Mouse (Mus musculus): ENCODE measurements around the gene Tpo. TPM values are rescaled to one million over a fixed set of nuclear protein-coding genes. Genes with fewer than 3 reads are reported as not detected.

Gene Tpo
- polyA plus RNA-seq, 1 experiment from 2014 or later, result not detected

DNA sequence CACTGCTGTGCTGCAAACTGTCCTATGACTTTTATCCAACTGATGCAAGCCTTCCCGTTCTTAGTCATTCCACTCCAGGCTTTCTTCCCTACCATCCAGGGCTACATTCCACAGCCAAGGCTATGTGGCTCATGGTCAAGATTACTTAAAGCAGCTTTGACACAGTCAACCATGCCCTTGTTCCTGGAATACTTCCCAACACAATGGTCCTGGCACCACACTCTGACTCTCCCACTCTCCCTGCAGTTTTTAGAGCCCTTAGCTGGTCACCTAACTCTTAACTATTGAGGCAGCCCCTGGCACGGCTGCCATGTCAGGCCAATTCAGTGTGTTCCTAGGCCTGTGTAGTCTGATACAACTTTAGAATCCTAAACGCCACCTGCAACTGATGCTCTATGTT lies 28.1 kb upstream of the Tpo start:
- ATAC-seq (replicated peaks; ENCODE audit: insufficient number of reproducible peaks, low FRiP score, low TSS enrichment), result no peak
- H3K27ac ChIP-seq (ENCODE audit: low read depth, low read length), result no peak overlapping the region
- no peak overlapping the region for H3K4me2 ChIP-seq
- no peaks in the 10 kb centered on the region for H3K9me3 ChIP-seq (replicated peaks; ENCODE audit: control insufficient read depth, low read length)
- no peaks in the 10 kb centered on the region for H3K36me3 ChIP-seq (ENCODE audit: control insufficient read depth, insufficient read depth, low read length)
- no peaks in the 10 kb centered on the region for H3K27me3 ChIP-seq (ENCODE audit: control insufficient read depth, insufficient read depth, low read length)
- no peaks in the 10 kb centered on the region; the same call in 1 of the 2 replicates for H3K4me1 ChIP-seq (ENCODE audit: control insufficient read depth, insufficient read depth, low read length)
- no peak overlapping the region for H3K9ac ChIP-seq (ENCODE audit: low read depth, low read length)
- WGBS (ENCODE audit: insufficient replicate concordance), result 70% methylated on average over 3 of the region's 3 CpGs
- no peak overlapping the region for H3K4me3 ChIP-seq (ENCODE audit: low read depth, low read length)

DNA sequence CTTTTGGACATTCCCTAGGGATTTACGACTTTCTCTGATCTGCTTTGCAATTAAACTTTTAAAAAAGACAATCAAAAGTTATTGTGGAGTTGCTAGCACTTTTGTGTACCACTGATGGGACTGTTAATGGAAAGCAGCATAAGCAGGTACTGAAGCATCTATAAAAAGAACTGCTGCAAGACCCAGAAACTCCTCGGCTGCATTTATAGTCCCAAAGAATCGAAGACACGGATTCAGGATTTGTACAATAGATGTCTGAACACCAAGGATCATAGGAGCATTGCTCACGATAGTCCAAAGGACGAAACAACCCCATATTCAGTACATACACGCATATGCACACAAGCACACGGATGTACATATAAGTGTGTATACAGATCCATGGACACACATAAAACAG lies 27.4 kb upstream of the Tpo start:
- H3K27me3 ChIP-seq (ENCODE audit: control insufficient read depth, insufficient read depth, low read length), result no peaks in the 10 kb centered on the region
- no peaks in the 10 kb centered on the region for H3K9me3 ChIP-seq (replicated peaks; ENCODE audit: control insufficient read depth, low read length)
- H3K4me1 ChIP-seq (ENCODE audit: control insufficient read depth, insufficient read depth, low read length), result no peaks in the 10 kb centered on the region; the same call in 1 of the 2 replicates
- no peak overlapping the region for H3K27ac ChIP-seq (ENCODE audit: low read depth, low read length)
- no peak for ATAC-seq (replicated peaks; ENCODE audit: insufficient number of reproducible peaks, low FRiP score, low TSS enrichment)
- WGBS (ENCODE audit: insufficient replicate concordance), result 81% methylated on average over 8 of the region's 8 CpGs
- H3K4me3 ChIP-seq (ENCODE audit: low read depth, low read length), result no peak overlapping the region
- H3K4me2 ChIP-seq, result no peak overlapping the region
- H3K36me3 ChIP-seq (ENCODE audit: control insufficient read depth, insufficient read depth, low read length), result no peaks in the 10 kb centered on the region
- H3K9ac ChIP-seq (ENCODE audit: low read depth, low read length), result no peak overlapping the region

DNA sequence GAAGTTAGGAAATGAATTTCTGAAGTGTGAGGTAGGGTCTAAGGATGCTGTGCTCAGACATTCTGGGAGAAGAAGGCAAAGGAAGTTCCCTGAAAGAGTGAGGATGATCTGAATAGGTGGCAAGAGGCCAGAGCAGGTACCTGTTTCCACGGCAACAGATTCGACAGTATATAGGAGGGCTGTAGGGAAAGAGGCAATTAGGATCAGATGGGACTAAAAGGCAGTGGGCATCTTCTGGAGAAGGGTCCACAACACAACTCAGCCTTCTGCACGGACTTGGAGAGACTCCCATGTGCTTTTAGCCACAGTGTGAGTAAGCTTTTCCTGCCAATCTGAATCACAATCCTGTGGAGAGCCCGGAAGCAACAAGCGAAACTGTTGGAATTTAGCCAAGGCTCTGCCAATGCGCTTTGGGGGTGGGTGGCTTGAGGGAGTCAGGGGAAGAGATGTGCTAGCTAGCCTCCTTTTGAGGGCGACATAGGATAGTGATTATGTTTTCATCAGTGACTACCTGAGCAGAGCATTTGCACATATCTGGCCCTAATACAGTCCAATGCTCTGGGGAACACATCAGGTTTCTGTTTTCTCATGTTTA lies 21.8 kb upstream of the Tpo start:
- Histone ChIP-seq H3K4me1 (ENCODE audit: control insufficient read depth, insufficient read depth, low read length) (no peaks in the 10 kb centered on the region), H3K4me3 (ENCODE audit: low read depth, low read length) (no peak overlapping the region), H3K36me3 (ENCODE audit: control insufficient read depth, insufficient read depth, low read length) (no peaks in the 10 kb centered on the region), H3K9ac (ENCODE audit: low read depth, low read length) (no peak overlapping the region), H3K27ac (ENCODE audit: low read depth, low read length) (no peak overlapping the region), H3K9me3 (replicated peaks; ENCODE audit: control insufficient read depth, low read length) (no peaks in the 10 kb centered on the region), H3K4me2 (no peak overlapping the region), H3K27me3 (ENCODE audit: control insufficient read depth, insufficient read depth, low read length) (no peaks in the 10 kb centered on the region)
- WGBS (ENCODE audit: insufficient replicate concordance), result 59% methylated on average over 7 of the region's 7 CpGs
- no peak for ATAC-seq (replicated peaks; ENCODE audit: insufficient number of reproducible peaks, low FRiP score, low TSS enrichment)

DNA sequence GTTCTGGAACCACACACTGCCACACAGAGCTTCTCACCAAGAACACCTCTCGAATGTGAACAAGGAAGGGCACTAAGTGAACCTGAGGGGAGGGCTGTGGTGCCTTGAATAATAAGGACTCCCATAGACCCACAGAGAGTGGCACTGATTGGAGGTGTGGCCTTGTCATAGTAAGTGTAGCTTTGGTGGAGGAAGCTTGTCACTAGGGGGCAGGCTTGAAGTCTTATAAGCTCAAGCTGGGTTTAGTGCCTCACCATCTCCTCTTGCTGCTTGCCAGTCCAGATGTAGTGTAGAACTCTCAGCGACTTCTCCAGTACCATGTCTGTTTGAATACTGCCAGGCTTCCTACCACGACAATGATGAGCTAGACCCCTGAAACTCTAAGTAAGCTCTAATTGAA lies 9.7 kb upstream of the Tpo start:
- H3K9me3 ChIP-seq (replicated peaks; ENCODE audit: control insufficient read depth, low read length), result no peaks in the 10 kb centered on the region
- no peak for ATAC-seq (replicated peaks; ENCODE audit: insufficient number of reproducible peaks, low FRiP score, low TSS enrichment)
- no peak overlapping the region for H3K27ac ChIP-seq (ENCODE audit: low read depth, low read length)
- no peak overlapping the region for H3K9ac ChIP-seq (ENCODE audit: low read depth, low read length)
- no peaks in the 10 kb centered on the region for H3K4me1 ChIP-seq (ENCODE audit: control insufficient read depth, insufficient read depth, low read length)
- 59% methylated on average over 3 of the region's 3 CpGs for WGBS (ENCODE audit: insufficient replicate concordance)
- H3K4me3 ChIP-seq (ENCODE audit: low read depth, low read length), result no peak overlapping the region
- H3K27me3 ChIP-seq (ENCODE audit: control insufficient read depth, insufficient read depth, low read length), result no peaks in the 10 kb centered on the region
- no peak overlapping the region for H3K4me2 ChIP-seq
- H3K36me3 ChIP-seq (ENCODE audit: control insufficient read depth, insufficient read depth, low read length), result no peaks in the 10 kb centered on the region

DNA sequence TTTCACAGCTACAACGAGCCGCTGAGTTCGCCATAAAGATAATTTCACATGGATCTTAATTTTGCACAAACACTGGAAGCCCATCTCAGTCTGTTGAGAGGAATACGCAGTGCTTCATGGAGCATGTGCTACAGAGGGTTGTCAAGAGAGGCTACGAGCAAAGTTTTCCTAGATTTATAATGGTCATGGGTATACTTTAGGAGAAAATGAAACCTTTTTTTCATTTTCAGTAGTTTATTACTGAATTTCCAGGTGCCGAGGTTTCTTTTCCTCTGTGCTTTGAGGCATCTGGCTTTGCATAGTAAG lies 3.1 kb downstream of the Tpo start:
- no peak overlapping the region for H3K9ac ChIP-seq (ENCODE audit: low read depth, low read length)
- ATAC-seq (replicated peaks; ENCODE audit: insufficient number of reproducible peaks, low FRiP score, low TSS enrichment), result no peak
- H3K4me1 ChIP-seq (ENCODE audit: control insufficient read depth, insufficient read depth, low read length), result no peaks in the 10 kb centered on the region
- no peak overlapping the region for H3K4me2 ChIP-seq
- H3K27ac ChIP-seq (ENCODE audit: low read depth, low read length), result no peak overlapping the region
- 75% methylated on average over 6 of the region's 6 CpGs for WGBS (ENCODE audit: insufficient replicate concordance)
- H3K36me3 ChIP-seq (ENCODE audit: control insufficient read depth, insufficient read depth, low read length), result no peaks in the 10 kb centered on the region
- H3K9me3 ChIP-seq (replicated peaks; ENCODE audit: control insufficient read depth, low read length), result no peaks in the 10 kb centered on the region
- H3K4me3 ChIP-seq (ENCODE audit: low read depth, low read length), result no peak overlapping the region
- H3K27me3 ChIP-seq (ENCODE audit: control insufficient read depth, insufficient read depth, low read length), result no peaks in the 10 kb centered on the region

DNA sequence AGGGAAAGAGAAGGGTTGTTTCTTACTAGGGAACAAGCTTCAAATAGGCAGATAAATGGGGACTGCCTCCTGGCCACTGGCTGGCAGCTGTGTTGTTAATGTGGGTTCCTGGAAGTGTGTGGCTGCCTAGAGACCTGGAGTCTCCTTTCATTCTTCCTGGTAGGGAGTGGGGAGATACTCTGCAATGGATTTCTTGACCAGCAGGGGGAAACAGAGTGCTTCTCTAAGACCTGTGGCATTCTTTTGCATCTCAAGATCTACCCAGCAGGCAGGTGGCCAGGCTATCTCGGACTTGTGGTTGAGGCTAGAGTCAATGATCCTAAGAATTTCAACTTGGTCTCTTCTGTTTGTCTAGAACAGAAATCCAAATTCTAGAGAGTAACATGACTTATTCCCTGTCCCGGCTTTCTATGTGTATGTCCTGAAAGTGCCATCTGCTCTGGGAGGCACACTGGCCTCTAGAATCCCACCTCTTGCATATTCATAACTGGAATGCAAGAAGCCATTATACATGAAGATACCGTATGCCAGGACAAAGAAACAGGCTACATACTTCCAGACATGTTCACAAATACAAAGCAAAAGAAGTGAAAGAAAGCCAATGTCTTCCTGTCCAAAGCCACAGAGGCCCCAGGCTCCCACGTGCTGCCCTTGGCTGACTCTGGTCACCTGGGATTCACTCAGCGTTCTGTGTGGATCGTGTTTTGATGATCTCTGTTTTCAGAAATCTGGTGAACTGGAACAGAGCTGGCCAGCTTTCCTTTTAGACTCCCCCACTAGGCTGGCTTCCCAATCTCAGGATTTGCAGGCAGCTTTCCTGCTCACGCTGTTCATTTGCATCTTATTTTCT lies 3.6 kb downstream of the Tpo start:
- no peak for ATAC-seq (replicated peaks; ENCODE audit: insufficient number of reproducible peaks, low FRiP score, low TSS enrichment)
- H3K4me1 ChIP-seq (ENCODE audit: control insufficient read depth, insufficient read depth, low read length), result no peaks in the 10 kb centered on the region
- H3K27ac ChIP-seq (ENCODE audit: low read depth, low read length), result no peak overlapping the region
- H3K27me3 ChIP-seq (ENCODE audit: control insufficient read depth, insufficient read depth, low read length), result no peaks in the 10 kb centered on the region
- H3K36me3 ChIP-seq (ENCODE audit: control insufficient read depth, insufficient read depth, low read length), result no peaks in the 10 kb centered on the region
- no peaks in the 10 kb centered on the region for H3K9me3 ChIP-seq (replicated peaks; ENCODE audit: control insufficient read depth, low read length)
- H3K4me2 ChIP-seq, result no peak overlapping the region
- no peak overlapping the region for H3K4me3 ChIP-seq (ENCODE audit: low read depth, low read length)
- WGBS (ENCODE audit: insufficient replicate concordance), result 66% methylated on average over 7 of the region's 7 CpGs
- no peak overlapping the region for H3K9ac ChIP-seq (ENCODE audit: low read depth, low read length)

DNA sequence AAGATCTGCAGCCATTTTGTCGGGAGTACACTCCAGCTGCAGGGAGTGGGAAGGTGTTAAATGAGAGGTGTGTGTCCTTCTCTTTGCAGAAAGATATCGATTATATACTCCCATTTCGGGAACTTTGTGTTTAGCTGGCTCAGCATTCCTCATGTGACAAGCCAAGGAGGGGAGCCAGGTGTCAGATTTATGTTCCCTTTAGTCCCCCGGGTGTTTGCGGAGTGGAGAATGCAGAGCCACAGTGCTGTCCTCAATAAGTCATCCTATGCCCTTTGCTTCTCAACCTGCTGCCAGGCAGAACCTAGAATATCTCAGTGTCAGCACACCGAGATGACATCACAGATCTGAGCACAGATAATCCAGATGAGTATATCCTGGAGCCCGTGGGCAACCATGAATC lies 10.1 kb downstream of the Tpo start:
- Histone ChIP-seq H3K4me1 (ENCODE audit: control insufficient read depth, insufficient read depth, low read length) (no peaks in the 10 kb centered on the region), H3K4me3 (ENCODE audit: low read depth, low read length) (no peak overlapping the region), H3K36me3 (ENCODE audit: control insufficient read depth, insufficient read depth, low read length) (no peaks in the 10 kb centered on the region), H3K9ac (ENCODE audit: low read depth, low read length) (no peak overlapping the region), H3K27ac (ENCODE audit: low read depth, low read length) (no peak overlapping the region), H3K9me3 (replicated peaks; ENCODE audit: control insufficient read depth, low read length) (no peaks in the 10 kb centered on the region), H3K27me3 (ENCODE audit: control insufficient read depth, insufficient read depth, low read length) (no peaks in the 10 kb centered on the region), H3K4me2 (no peak overlapping the region)
- WGBS (ENCODE audit: insufficient replicate concordance), result 70% methylated on average over 7 of the region's 7 CpGs
- ATAC-seq (replicated peaks; ENCODE audit: insufficient number of reproducible peaks, low FRiP score, low TSS enrichment), result no peak

DNA sequence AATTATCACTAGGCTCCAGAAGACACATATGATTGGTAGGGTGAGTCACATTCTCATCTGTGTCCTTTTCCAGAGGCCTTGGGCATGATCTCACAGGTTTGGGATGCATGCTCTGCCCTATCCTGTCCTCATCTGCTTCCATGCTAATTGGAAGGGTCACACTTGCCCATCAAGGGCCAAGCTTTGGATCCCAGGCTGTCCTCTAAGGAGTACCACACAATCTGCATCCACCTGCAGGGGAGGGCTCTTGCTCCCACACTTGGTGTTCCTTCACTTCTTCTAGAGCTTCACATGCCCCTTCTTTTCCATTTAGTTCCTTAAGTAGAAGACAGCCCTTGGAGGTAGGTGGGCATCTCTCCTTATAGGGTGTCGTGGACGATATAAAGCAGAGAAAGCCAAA lies 20.2 kb downstream of the Tpo start:
- H3K4me3 ChIP-seq (ENCODE audit: low read depth, low read length), result no peak overlapping the region
- WGBS (ENCODE audit: insufficient replicate concordance), result 83% methylated on average over 2 of the region's 2 CpGs
- no peak overlapping the region for H3K9ac ChIP-seq (ENCODE audit: low read depth, low read length)
- no peaks in the 10 kb centered on the region for H3K27me3 ChIP-seq (ENCODE audit: control insufficient read depth, insufficient read depth, low read length)
- H3K27ac ChIP-seq (ENCODE audit: low read depth, low read length), result no peak overlapping the region
- no peaks in the 10 kb centered on the region for H3K9me3 ChIP-seq (replicated peaks; ENCODE audit: control insufficient read depth, low read length)
- H3K4me1 ChIP-seq (ENCODE audit: control insufficient read depth, insufficient read depth, low read length), result no peaks in the 10 kb centered on the region
- ATAC-seq (replicated peaks; ENCODE audit: insufficient number of reproducible peaks, low FRiP score, low TSS enrichment), result no peak
- no peaks in the 10 kb centered on the region for H3K36me3 ChIP-seq (ENCODE audit: control insufficient read depth, insufficient read depth, low read length)
- no peak overlapping the region for H3K4me2 ChIP-seq

Data from heart, embryonic 11.5 days (tissue).